Mouse (Mus musculus) bone marrow, adult 2 months (tissue): ENCODE data around the gene Sdc4. TPM values are rescaled to one million over a fixed set of nuclear protein-coding genes. Genes with fewer than 3 reads are reported as not detected.

Source experiments
- H3K27ac ChIP-seq: fragments of 200-500 bp; 2 replicates; pipeline ENCODE4 v1.5.1; 2012; ENCODE audit warnings: low read depth, mild to moderate bottlenecking, control low read depth, inconsistent platforms, low read length; ENCODE audit not compliant: control insufficient read depth, poor library complexity, insufficient read depth
- H3K4me1 ChIP-seq: fragments of 200-500 bp; 2 replicates; pipeline ENCODE4 v1.6.1; 2011; ENCODE audit warnings: low read length; ENCODE audit not compliant: control insufficient read depth, insufficient read depth
- H3K4me3 ChIP-seq: fragments of 200-500 bp; replicated peaks from 2 replicates; pipeline ENCODE3; 2011; ENCODE audit warnings: mild to moderate bottlenecking, low read depth, low read length, control low read depth; ENCODE audit not compliant: control insufficient read depth
- CTCF ChIP-seq: fragments of 200-500 bp; IDR thresholded peaks from 2 replicates; pipeline ENCODE4 v1.5.1; 2011; ENCODE audit warnings: low read length, control low read depth; ENCODE audit not compliant: control insufficient read depth, insufficient read depth
- POLR2A ChIP-seq: fragments of 200-500 bp; IDR thresholded peaks from 2 replicates; pipeline ENCODE4 v1.6.1; 2011; ENCODE audit warnings: low read depth, mild to moderate bottlenecking, control low read depth, low read length, borderline replicate concordance; ENCODE audit not compliant: control insufficient read depth
- WGBS: fragments of 180-500 bp; shearing (Covaris S2); methylation state at CpG from one replicate; pipeline ENCODE4 v1.1.7; 2018; 5-methylcytosine and 5-hydroxymethylcytosine counted together
- polyA plus RNA-seq: library from polyadenylated mRNA; stranded (reverse); fragments of >200 nt; gene quantifications from 2 replicates; pipeline ENCODE4 v1.2.4, GENCODE M21; 2011; ENCODE audit warnings: low replicate concordance; ENCODE audit not compliant: missing spikeins, insufficient read depth, insufficient read length

The Sdc4 gene
- 12.6 and 22.1 TPM in 2 replicates for polyA plus RNA-seq

- WGBS: 19% methylated on average over 18 of the region's 18 CpGs
- H3K4me1 ChIP-seq: no peaks in the 10 kb centered on the region
These were observed at the start of gene Sdc4 for GRCm38 (mm10) chr2:164443460-164444000. TSS of gene Sdc4 (minus strand) at chr2:164443887.

GRCm38 (mm10) chr2:164487812-164488211 is 44.1 kb upstream of the Sdc4 start:
- H3K27ac ChIP-seq: no peak overlapping the region
- WGBS: 77% methylated on average over 9 of the region's 9 CpGs
- H3K4me1 ChIP-seq: no peaks in the 10 kb centered on the region; the same call in 1 of the 2 replicates
- TF ChIP-seq POLR2A: no peak
- TF ChIP-seq CTCF: no peak
- H3K4me3 ChIP-seq: no peak overlapping the region

More at GRCm38 (mm10) chr2:164443460-164444000, at the start of gene Sdc4:
- Histone ChIP-seq H3K4me3 (peak within 1 kb of the TSS; percentile 76), H3K27ac (peak within 1 kb of the TSS; percentile 80)
- TF ChIP-seq POLR2A (no peak), CTCF (no peak)

- Histone ChIP-seq H3K27ac (no peak overlapping the region), H3K4me3 (no peak overlapping the region), H3K4me1 (no peaks in the 10 kb centered on the region; the same call in 1 of the 2 replicates)
- 22% methylated on average over 11 of the region's 11 CpGs for WGBS
- TF ChIP-seq POLR2A (no peak), CTCF (no peak)
These were observed 43.4 kb upstream of the Sdc4 start for GRCm38 (mm10) chr2:164487115-164487527.

- under 1% methylated on average over 87 of the region's 90 CpGs for WGBS
- Histone ChIP-seq H3K4me3 (peak overlapping the region; percentile 25), H3K4me1 (no peaks in the 10 kb centered on the region; the same call in 1 of the 2 replicates), H3K27ac (no peak overlapping the region; the same call in 1 of the 2 replicates)
- TF ChIP-seq POLR2A (no peak), CTCF (no peak)
These were observed 42.8 kb upstream of the Sdc4 start for GRCm38 (mm10) chr2:164486258-164487114.

GRCm38 (mm10) chr2:164485681-164486257 is 42.1 kb upstream of the Sdc4 start, which contains the start of gene Dbndd2:
TSS of gene Dbndd2 (plus strand) at chr2:164486106.
- Histone ChIP-seq H3K27ac (no peak within 1 kb of the TSS; the same call in 1 of the 2 replicates), H3K4me3 (peak within 1 kb of the TSS; percentile 25), H3K4me1 (no peaks in the 10 kb centered on the region; the same call in 1 of the 2 replicates)
- TF ChIP-seq POLR2A: no peak
- no peak for TF ChIP-seq CTCF
- 7% methylated on average over 26 of the region's 26 CpGs for WGBS

GRCm38 (mm10) chr2:164473624-164474023 is 29.9 kb upstream of the Sdc4 start, which contains the start of gene Trp53tg5:
TSS of gene Trp53tg5 (minus strand) at chr2:164473724.
- TF ChIP-seq CTCF (no peak), POLR2A (no peak)
- Histone ChIP-seq H3K27ac (no peak within 1 kb of the TSS), H3K4me3 (no peak within 1 kb of the TSS), H3K4me1 (no peaks in the 10 kb centered on the region)
- WGBS: 88% methylated on average over 6 of the region's 6 CpGs

GRCm38 (mm10) chr2:164470254-164470653 is 26.6 kb upstream of the Sdc4 start:
- 40% methylated on average over 10 of the region's 10 CpGs for WGBS

GRCm38 (mm10) chr2:164466787-164467186 is 23.1 kb upstream of the Sdc4 start:
- H3K27ac ChIP-seq: no peak overlapping the region
- TF ChIP-seq POLR2A (no peak), CTCF (no peak)
- H3K4me3 ChIP-seq: no peak overlapping the region
- no peaks in the 10 kb centered on the region; the same call in 1 of the 2 replicates for H3K4me1 ChIP-seq
- 71% methylated on average over 5 of the region's 5 CpGs for WGBS

More at GRCm38 (mm10) chr2:164470254-164470653, 26.6 kb upstream of the Sdc4 start:
- TF ChIP-seq CTCF (peak; percentile 63), POLR2A (no peak)
- Histone ChIP-seq H3K4me1 (no peaks in the 10 kb centered on the region), H3K4me3 (no peak overlapping the region), H3K27ac (no peak overlapping the region)
